Mouse (Mus musculus): ENCODE results near the gene Ppp1r21.

GRCm38 (mm10) chr17:88625931-88626330 is 96.0 kb downstream of the Ppp1r21 start:
- TF ChIP-seq HCFC1 (IDR thresholded peaks at IDR 0.05; ENCODE audit: borderline replicate concordance, insufficient read depth, low read length) (no peak), ZNF384 (IDR thresholded peaks at IDR 0.05; ENCODE audit: low read depth, low read length) (no peak)
